Comparison of ENCODE assay signal across 8 mouse cellular contexts in the genomic region with DNA sequence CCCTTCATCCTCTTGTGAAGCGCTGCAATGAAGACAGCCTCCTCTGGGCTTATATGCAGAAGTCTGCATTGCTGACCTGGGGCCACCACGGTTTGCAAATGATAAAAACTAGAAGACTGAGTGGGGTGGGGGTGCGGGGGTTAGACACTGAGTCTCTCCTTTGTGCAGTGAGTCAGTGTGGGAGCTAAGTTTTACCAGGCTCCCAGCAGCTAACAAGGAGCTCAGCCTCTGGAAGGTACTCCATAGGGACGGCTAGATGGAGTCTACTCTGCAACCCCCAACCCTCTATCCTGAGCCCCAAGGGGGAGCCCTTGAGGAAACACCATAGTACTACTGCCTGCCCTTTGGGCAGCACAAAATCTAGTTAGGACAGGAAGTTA.
DNase-seq lines count a peak whose midpoint lies in the region; ATAC-seq and TF ChIP-seq lines count a peak whose summit lies in the region.

No protein-coding gene starts in this region.

- no peaks in the 10 kb centered on the region for H3K27me3 ChIP-seq in heart, embryonic 11.5 days (ENCODE audit: control insufficient read depth, insufficient read depth, low read length)
- H3K27me3 ChIP-seq in E14TG2a.4 (ENCODE audit: insufficient read depth, low read length), result peaks cover 62% of the 10 kb centered on the region
- H3K27me3 ChIP-seq in embryonic facial prominence, embryonic 12.5 days, result peaks cover 16% of the 10 kb centered on the region
- H3K27me3 ChIP-seq in limb, embryonic 12.5 days, result peaks cover 17% of the 10 kb centered on the region
- 0 out of 2 replicates have a peak, but pooled peaks cover 4% of the 10 kb centered on the region for H3K27me3 ChIP-seq in stomach, embryonic 14.5 days (ENCODE audit: control insufficient read depth, insufficient read depth, low read length)

- H3K9ac ChIP-seq in heart, embryonic 11.5 days (ENCODE audit: low read depth, low read length), result peak overlapping the region; percentile 83
- peak overlapping the region; percentile 42 for H3K9ac ChIP-seq in embryonic facial prominence, embryonic 12.5 days
- peak overlapping the region; percentile 62 for H3K9ac ChIP-seq in limb, embryonic 12.5 days (replicated peaks)
- H3K9ac ChIP-seq in stomach, embryonic 14.5 days (replicated peaks; ENCODE audit: low read depth, low read length), result peak overlapping the region; percentile 22; the same call in 1 of the 2 replicates

- no peak for TF ChIP-seq CTCF in E14TG2a.4 (conservative IDR thresholded peaks at IDR 0.05; ENCODE audit: low read length)

- H3K9me3 ChIP-seq in heart, embryonic 11.5 days (replicated peaks; ENCODE audit: control insufficient read depth, low read length), result no peaks in the 10 kb centered on the region
- no peaks in the 10 kb centered on the region for H3K9me3 ChIP-seq in E14TG2a.4 (ENCODE audit: low read length)
- H3K9me3 ChIP-seq in embryonic facial prominence, embryonic 12.5 days, result no peaks in the 10 kb centered on the region
- no peaks in the 10 kb centered on the region for H3K9me3 ChIP-seq in limb, embryonic 12.5 days
- H3K9me3 ChIP-seq in stomach, embryonic 14.5 days (ENCODE audit: control insufficient read depth, low read depth, low read length), result no peaks in the 10 kb centered on the region

- H3K36me3 ChIP-seq in heart, embryonic 11.5 days (ENCODE audit: control insufficient read depth, insufficient read depth, low read length), result no peaks in the 10 kb centered on the region
- no peaks in the 10 kb centered on the region for H3K36me3 ChIP-seq in E14TG2a.4 (ENCODE audit: insufficient read depth, low read length)
- H3K36me3 ChIP-seq in embryonic facial prominence, embryonic 12.5 days, result no peaks in the 10 kb centered on the region
- H3K36me3 ChIP-seq in limb, embryonic 12.5 days, result no peaks in the 10 kb centered on the region
- H3K36me3 ChIP-seq in stomach, embryonic 14.5 days (ENCODE audit: control insufficient read depth, insufficient read depth, low read length), result no peaks in the 10 kb centered on the region

- peak overlapping the region; percentile 98 for H3K4me2 ChIP-seq in heart, embryonic 11.5 days
- peak overlapping the region; percentile 98 for H3K4me2 ChIP-seq in embryonic facial prominence, embryonic 12.5 days (replicated peaks)
- peak overlapping the region; percentile 98 for H3K4me2 ChIP-seq in limb, embryonic 12.5 days
- peak overlapping the region; percentile 96 for H3K4me2 ChIP-seq in stomach, embryonic 14.5 days (replicated peaks; ENCODE audit: low read depth, low read length)

- 4% methylated on average over 4 of the region's 4 CpGs for WGBS in heart, embryonic 11.5 days (ENCODE audit: insufficient replicate concordance)
- WGBS in embryonic facial prominence, embryonic 12.5 days, result 9% methylated on average over 4 of the region's 4 CpGs
- WGBS in limb, embryonic 12.5 days, result 5% methylated on average over 4 of the region's 4 CpGs
- 9% methylated on average over 4 of the region's 4 CpGs for WGBS in stomach, embryonic 14.5 days

- no peak; the same call in 1 of the 2 replicates for ATAC-seq in heart, embryonic 11.5 days (replicated peaks; ENCODE audit: insufficient number of reproducible peaks, low FRiP score, low TSS enrichment)
- ATAC-seq in embryonic facial prominence, embryonic 12.5 days (ENCODE audit: insufficient number of reproducible peaks, insufficient read depth, low FRiP score, low TSS enrichment), result no peak
- ATAC-seq in limb, embryonic 12.5 days (ENCODE audit: insufficient number of reproducible peaks, insufficient read depth, low FRiP score, low TSS enrichment, low read depth), result no peak
- ATAC-seq in stomach, embryonic 14.5 days (ENCODE audit: insufficient number of reproducible peaks, insufficient read depth, low FRiP score, low read depth), result no peak

- DNase-seq in heart, postnatal 36 days, result no peak
- DNase-seq in urinary bladder, postnatal 4 days (ENCODE audit: low spot score in 2 of 2), result no peak
- no peak for DNase-seq in frontal cortex, postnatal 36 days (ENCODE audit: low spot score in 2 of 2)

- intact Hi-C loops in heart, postnatal 36 days (cut with DNase I), result no loop called here

- peak overlapping the region; percentile 62 for H3K4me3 ChIP-seq in heart, embryonic 11.5 days (ENCODE audit: low read depth, low read length)
- H3K4me3 ChIP-seq in E14TG2a.4 (replicated peaks; ENCODE audit: low read length), result peak overlapping the region; percentile 87
- H3K4me3 ChIP-seq in embryonic facial prominence, embryonic 12.5 days, result peak overlapping the region; percentile 51
- peak overlapping the region; percentile 55 for H3K4me3 ChIP-seq in limb, embryonic 12.5 days (replicated peaks)
- peak overlapping the region; percentile 52 for H3K4me3 ChIP-seq in stomach, embryonic 14.5 days (ENCODE audit: low read depth, low read length)

- peaks cover 56% of the 10 kb centered on the region for H3K4me1 ChIP-seq in heart, embryonic 11.5 days (ENCODE audit: control insufficient read depth, insufficient read depth, low read length)
- peaks cover 37% of the 10 kb centered on the region for H3K4me1 ChIP-seq in E14TG2a.4 (replicated peaks; ENCODE audit: low read depth, low read length)
- peaks cover 55% of the 10 kb centered on the region for H3K4me1 ChIP-seq in embryonic facial prominence, embryonic 12.5 days
- H3K4me1 ChIP-seq in limb, embryonic 12.5 days (replicated peaks), result peaks cover 75% of the 10 kb centered on the region
- H3K4me1 ChIP-seq in stomach, embryonic 14.5 days (ENCODE audit: control insufficient read depth, insufficient read depth, low read length), result peaks cover 28% of the 10 kb centered on the region; the same call in 1 of the 2 replicates

- H3K27ac ChIP-seq in heart, embryonic 11.5 days (ENCODE audit: low read depth, low read length), result peak overlapping the region; percentile 82
- H3K27ac ChIP-seq in embryonic facial prominence, embryonic 12.5 days, result 0 out of 2 replicates have a peak overlapping the region, but pooled peaks have one; percentile 69
- H3K27ac ChIP-seq in limb, embryonic 12.5 days, result peak overlapping the region; percentile 85
- peak overlapping the region; percentile 18; the same call in 1 of the 2 replicates for H3K27ac ChIP-seq in stomach, embryonic 14.5 days (ENCODE audit: low read length)

Comparison
In these comparisons a context has a peak if more than half of its experiments do, and no peak if none do; other contexts are left out.
1. H3K27ac ChIP-seq: peak in every context shown above with its lines; median percentile 85 in limb, embryonic 12.5 days; 82 in heart, embryonic 11.5 days; 69 in embryonic facial prominence, embryonic 12.5 days; 18 in stomach, embryonic 14.5 days.
2. H3K9ac ChIP-seq: peak in every context shown above with its lines; median percentile 83 in heart, embryonic 11.5 days; 62 in limb, embryonic 12.5 days; 42 in embryonic facial prominence, embryonic 12.5 days; 22 in stomach, embryonic 14.5 days.